Mouse (Mus musculus): ENCODE measurements around the gene AU022252.

AU022252 gene

GRCm38 (mm10) chr4:119244468-119245240, 12.1 kb upstream of the AU022252 start:
- no peak for DNase-seq (ENCODE audit: low spot score in 2 of 2)

DNA sequence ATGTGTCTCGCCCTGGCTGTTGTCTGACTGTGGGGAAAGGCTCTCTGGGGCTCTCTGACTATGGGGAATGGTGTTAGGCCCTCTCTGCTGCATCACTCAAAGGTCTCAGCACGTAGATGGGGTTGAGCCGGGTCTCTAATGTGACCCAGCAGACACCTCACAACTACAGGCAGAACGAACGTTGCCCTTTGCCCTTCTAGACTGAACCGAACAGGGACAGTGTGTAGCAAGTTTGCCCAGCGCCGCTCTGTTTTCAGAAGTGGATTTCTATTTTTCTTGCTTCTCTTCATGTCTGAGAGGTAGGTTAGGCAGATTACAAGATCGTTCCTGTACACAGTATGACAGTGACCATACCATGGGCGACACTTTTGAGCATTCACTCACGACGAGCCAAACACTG, 10.1 kb upstream of the AU022252 start:
- DNase-seq (ENCODE audit: low spot score in 2 of 2) = no peak

DNA sequence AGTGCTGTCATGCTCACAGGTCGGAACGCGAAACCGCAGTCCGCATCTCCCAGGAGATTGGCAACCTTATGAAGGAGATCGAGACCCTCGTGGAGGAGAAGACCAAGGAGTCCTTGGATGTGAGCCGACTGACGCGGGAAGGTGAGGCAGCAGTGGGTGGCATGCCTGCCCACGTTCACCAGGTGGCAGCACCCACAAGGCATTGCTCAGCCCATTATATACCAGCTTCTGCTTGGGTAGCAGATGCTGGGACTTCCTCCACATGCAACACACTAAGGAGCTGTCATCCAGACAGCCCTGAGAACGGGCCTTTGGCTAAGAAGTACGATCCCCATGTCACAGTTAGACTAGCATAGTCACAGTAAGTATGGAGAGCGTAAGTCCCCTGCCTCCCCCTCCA, 9.2 kb upstream of the AU022252 start:
- DNase-seq (ENCODE audit: low spot score in 2 of 2) = peak in 1 of 2 experiments; percentile 15

GRCm38 (mm10) chr4:119239181-119239682, 6.7 kb upstream of the AU022252 start:
- DNase-seq (ENCODE audit: low spot score in 2 of 2) = peak; percentile 46 to 52

DNA sequence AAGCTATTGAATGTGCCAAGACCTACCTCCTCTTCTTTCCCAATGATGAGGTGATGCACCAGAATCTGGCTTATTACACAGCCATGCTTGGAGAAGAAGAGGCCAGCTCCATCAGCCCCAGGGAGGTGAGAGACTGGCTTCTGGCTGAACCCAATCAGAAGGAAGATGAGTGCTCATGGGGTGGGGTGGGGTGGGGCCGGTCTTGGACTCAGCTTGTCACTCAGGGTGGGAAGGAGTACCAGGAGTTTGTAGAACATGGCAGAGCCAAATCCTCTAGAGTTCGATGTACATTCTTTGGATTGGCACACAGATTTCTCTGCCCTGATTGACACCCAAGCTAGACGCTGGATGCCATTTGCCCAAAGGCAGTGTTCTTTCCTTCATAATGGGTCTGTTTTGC, 6.1 kb upstream of the AU022252 start:
- no peak for DNase-seq (ENCODE audit: low spot score in 2 of 2)

DNA sequence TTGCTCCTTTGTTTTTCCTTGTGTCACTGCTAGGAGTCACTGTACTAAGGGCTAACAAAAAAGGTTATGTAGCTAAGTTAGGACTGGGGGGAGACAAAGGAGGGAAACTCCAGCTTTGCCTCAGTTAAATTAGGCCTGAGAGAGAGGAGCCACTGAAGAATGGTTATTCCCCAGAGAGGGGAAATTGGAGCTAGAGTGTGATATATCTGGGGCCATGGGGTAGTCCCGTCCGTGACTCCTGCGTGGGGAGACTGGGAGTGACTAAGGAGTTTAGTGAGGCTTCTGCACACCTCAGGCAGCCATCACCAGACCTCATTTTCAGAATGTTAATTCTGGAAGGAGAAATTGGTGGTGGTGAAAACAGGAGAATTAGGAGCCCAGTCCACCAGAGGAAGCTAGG, 1.8 kb upstream of the AU022252 start:
- DNase-seq (ENCODE audit: low spot score in 2 of 2) = no peak

GRCm38 (mm10) chr4:119233256-119233901, 867 bp upstream of the AU022252 start:
- no peak for DNase-seq (ENCODE audit: low spot score in 2 of 2)

DNA sequence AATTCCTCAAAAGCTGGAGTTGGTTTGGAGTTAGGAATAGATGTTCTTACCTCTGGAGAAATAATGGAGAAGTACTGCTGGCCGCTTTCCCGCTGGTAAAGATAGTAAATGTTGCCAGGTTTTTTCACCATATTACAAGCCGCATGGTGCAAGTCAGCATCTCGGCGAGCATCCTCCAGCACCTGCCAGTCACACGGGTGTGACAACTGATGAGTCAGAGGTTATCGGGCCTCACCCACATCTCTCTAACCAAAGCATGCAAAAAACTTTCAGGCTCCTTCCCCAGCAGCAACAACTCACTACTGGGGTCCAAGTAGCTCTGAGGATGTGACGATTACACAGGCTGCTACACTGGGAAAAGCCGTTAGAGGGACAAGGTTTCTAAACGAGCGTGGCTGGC, 5.8 kb downstream of the AU022252 start:
- DNase-seq (ENCODE audit: low spot score in 2 of 2) = no peak

DNA sequence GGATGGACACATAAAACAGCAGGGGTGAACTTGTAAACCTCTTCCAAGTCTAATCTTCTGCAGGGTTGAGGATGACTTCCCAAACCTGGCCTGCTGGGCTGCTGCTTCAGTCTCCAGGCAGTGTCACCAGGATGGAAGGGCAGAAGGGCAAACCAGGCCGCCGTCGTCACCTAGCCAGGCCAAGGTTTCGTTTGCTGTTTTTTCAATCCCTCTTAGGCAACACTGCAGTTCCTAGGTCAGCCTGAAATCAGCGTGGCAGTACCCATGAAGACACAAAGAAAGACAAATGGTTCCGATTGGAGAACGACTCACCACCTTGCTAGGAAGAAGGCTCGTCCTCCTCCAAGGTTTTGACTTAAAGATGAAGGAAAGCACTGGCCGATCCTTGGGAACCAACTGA, 6.8 kb downstream of the AU022252 start:
- DNase-seq (ENCODE audit: low spot score in 2 of 2) = no peak

DNA sequence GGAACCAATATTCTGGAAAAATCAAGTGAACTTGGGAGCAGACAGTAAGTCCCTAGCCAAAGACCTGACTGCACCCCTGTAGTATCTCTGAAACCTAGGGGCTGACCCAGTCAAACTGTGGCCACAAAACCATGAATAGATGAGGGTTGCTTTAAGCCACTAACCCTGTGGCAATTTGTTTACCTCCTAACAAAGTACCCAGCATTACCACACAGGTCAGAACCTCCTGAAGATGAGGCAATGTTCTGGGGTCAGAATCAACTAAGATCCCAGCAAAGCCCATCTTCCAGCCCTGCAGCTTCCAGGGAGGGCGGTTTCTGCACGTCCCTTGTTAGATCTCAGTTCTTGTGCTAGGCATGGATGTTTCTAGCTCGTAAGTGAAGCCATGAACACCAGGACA, 8.0 kb downstream of the AU022252 start:
- DNase-seq (ENCODE audit: low spot score in 2 of 2) = no peak

DNA sequence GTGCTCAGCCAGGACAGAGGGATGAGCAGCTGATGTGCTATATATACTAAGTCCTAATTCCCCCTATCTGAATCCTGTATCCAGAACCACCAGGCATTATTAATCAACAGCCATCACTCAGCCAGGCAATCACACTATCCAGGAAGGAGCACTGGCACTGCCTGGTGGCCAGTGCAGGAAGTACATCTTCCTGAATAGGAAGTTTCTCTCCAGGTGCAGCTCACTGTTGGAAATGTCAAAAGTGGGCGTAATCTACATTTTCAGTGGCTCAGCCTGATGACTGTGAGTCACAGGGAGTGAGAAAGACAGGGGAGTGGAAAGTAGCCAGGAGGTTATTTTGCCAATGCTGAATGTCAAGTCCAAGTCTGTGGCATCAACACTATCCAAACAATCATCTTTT, 8.8 kb downstream of the AU022252 start:
- DNase-seq (ENCODE audit: low spot score in 2 of 2) = peak in 1 of 2 experiments; percentile 30

DNA sequence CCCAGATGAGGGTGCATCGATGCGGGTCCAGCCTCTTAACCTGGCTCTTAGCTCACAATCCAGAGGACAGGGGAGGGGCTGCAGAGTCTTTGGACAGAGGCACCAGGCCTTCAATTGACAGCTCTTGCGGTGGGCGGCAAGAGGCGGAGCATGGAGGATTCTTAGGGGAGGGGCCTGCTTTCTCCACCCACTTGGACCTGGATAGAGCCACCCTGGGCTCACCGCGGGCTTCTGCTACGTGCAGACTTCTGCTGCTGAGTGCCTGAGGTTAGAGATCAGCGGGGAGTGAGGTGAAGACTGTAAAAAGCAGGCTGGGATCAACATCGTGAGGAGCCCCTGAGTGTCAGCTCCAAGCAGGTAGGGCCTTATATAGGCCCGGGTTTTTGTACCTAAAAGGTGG, 14.3 kb downstream of the AU022252 start, which contains the start of gene Tmem269:
TSS of gene Tmem269 (minus strand) at position 49 of the 400 bp plus-strand sequence.
- no peak for DNase-seq (ENCODE audit: low spot score in 2 of 2)

- DNase-seq (ENCODE audit: low spot score in 2 of 2) = no peak
These were observed 15.8 kb downstream of the AU022252 start for GRCm38 (mm10) chr4:119216667-119217066.

GRCm38 (mm10) chr4:119204672-119205071, 27.8 kb downstream of the AU022252 start:
- peak; percentile 22 to 41 for DNase-seq (ENCODE audit: low spot score in 2 of 2)

GRCm38 (mm10) chr4:119198105-119198504, 34.4 kb downstream of the AU022252 start:
- no peak for DNase-seq (ENCODE audit: low spot score in 2 of 2)

DNA sequence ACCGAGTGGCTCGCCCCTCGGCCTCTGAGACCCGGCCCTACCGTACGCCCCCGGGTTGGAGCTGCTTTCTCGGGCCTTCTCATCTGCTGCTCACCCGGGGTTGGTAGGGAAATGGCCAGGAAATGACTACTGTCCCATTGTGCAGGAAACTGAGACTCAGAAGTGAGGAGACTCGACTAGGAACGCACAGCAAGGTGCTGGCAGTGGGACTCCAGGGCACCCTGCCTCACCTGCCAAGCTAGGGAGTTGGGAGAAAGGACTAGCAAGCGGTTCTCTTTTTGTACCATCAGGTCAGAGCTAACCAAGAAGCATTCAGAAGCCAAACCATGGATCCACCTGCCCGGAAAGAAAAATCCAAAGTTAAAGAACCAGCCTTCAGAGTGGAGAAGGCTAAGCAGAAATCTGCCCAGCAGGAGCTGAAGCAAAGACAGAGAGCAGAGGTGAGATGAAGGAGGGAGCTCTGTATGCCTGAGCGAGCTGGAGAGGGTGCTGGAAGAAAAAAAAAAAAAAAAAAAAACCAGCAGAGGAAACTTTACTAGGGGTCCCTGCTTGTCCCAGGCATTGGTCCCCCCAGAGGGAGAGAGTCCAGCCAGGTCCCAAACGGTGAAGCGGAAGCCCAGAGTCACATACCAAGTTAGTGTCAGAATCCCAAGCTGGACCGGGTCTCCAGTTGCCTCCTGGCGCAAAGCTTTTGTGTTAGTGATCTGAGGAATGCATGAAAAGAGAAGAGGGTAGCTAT, 36.8 kb downstream of the AU022252 start:
- DNase-seq (ENCODE audit: low spot score in 2 of 2) = no peak

GRCm38 (mm10) chr4:119194909-119195581, 37.5 kb downstream of the AU022252 start, which contains the start of gene Svbp:
TSS of gene Svbp (plus strand) at chr4:119195306.
- DNase-seq (ENCODE audit: low spot score in 2 of 2) = peak; percentile 82 to 87

DNA sequence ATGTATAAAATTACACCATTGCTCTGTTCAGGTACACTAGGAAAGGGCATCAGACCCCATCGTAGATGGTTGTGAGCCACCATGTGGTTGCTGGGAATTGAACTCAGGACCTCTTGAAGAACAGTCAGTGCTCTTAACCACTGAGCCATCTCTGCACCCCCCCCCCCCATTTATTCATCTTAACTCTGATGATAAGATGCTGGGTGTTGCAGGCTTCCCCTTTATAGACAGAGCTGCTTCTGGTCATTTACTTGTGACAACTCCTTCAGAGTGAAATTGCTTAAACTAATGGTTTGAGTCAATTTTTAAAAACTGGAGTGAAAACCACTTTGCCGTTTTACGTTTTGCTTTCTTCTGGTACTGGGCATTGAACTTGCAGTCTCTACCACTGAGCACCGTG, 39.8 kb downstream of the AU022252 start:
- no peak for DNase-seq (ENCODE audit: low spot score in 2 of 2)

GRCm38 (mm10) chr4:119191273-119191672, 41.2 kb downstream of the AU022252 start:
- no peak for DNase-seq (ENCODE audit: low spot score in 2 of 2)

DNA sequence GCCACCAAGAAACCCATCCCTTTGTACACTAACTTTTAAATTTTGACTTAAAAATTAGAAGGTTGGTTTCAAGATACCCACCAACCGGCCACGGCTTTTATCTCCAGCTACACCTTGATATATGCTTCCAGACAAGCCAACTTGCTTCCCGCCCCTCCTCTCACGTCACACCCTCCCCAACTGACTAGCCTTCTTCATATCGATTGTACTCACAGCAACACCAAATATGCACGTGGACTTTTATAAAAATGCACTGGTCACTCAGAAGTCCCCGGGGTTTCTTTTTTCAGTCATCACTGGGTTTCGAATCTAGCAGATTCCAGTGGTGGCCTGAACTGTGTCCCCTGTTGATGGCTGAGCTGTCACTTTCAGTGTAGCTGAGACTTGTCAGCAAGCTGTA, 41.9 kb downstream of the AU022252 start:
- DNase-seq (ENCODE audit: low spot score in 2 of 2) = no peak

- no peak for DNase-seq (ENCODE audit: low spot score in 2 of 2)
These were observed 42.6 kb downstream of the AU022252 start, which contains the start of gene Ermap for GRCm38 (mm10) chr4:119189864-119190263. TSS of gene Ermap (minus strand) at chr4:119190011.

DNA sequence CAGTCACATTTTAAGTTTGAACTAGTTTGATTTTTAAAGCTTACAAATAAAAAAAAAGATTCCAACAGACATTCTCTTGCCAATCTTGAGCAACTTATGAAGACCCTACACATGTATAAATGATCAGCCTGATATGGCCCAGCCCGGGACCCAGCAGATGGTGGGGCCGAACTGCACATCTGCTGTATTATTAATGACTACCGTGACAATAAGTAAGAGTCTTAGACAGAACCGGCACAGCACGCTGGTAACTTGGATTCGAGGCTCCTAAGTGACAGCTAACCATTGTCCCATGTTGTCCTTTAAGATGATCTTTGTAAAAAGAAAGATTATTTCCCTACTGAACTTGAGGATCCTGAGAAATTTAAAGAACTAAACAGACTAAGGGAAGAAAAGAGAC, 43.1 kb downstream of the AU022252 start:
- DNase-seq (ENCODE audit: low spot score in 2 of 2) = no peak
